Mouse (Mus musculus): ENCODE data around the gene Klf6. TPM values are rescaled to one million over a fixed set of nuclear protein-coding genes. Genes with fewer than 3 reads are reported as not detected.

The Klf6 gene
- polyA plus RNA-seq, 1 experiment from 2014 or later = 65.3 TPM

- Histone ChIP-seq H3K27me3 (replicated peaks; ENCODE audit: control insufficient read depth, insufficient read depth, low read length) (no peaks in the 10 kb centered on the region), H3K4me1 (replicated peaks; ENCODE audit: control insufficient read depth, insufficient read depth, low read length) (no peaks in the 10 kb centered on the region), H3K4me3 (ENCODE audit: low read depth, low read length) (no peak overlapping the region), H3K36me3 (ENCODE audit: control insufficient read depth, insufficient read depth, low read length) (no peaks in the 10 kb centered on the region), H3K27ac (ENCODE audit: low read depth) (no peak overlapping the region), H3K4me2 (ENCODE audit: low read length) (no peak overlapping the region), H3K9ac (ENCODE audit: low read length) (no peak overlapping the region), H3K9me3 (ENCODE audit: control insufficient read depth, low read length) (no peaks in the 10 kb centered on the region)
- no peak for ATAC-seq (replicated peaks; ENCODE audit: low FRiP score, low TSS enrichment, low read depth)
- no peak for DNase-seq (ENCODE audit: low spot score)
- 90% methylated on average over 4 of the region's 4 CpGs for WGBS
Measured at GRCm38 (mm10) chr13:5886810-5887209, 25.5 kb downstream of the Klf6 start.

GRCm38 (mm10) chr13:5888164-5888563 is 26.9 kb downstream of the Klf6 start:
- WGBS = 80% methylated on average over 5 of the region's 5 CpGs
- Histone ChIP-seq H3K4me2 (ENCODE audit: low read length) (no peak overlapping the region), H3K36me3 (ENCODE audit: control insufficient read depth, insufficient read depth, low read length) (no peaks in the 10 kb centered on the region), H3K9me3 (ENCODE audit: control insufficient read depth, low read length) (no peaks in the 10 kb centered on the region), H3K9ac (ENCODE audit: low read length) (no peak overlapping the region), H3K4me1 (replicated peaks; ENCODE audit: control insufficient read depth, insufficient read depth, low read length) (no peaks in the 10 kb centered on the region), H3K4me3 (ENCODE audit: low read depth, low read length) (no peak overlapping the region), H3K27ac (ENCODE audit: low read depth) (no peak overlapping the region), H3K27me3 (replicated peaks; ENCODE audit: control insufficient read depth, insufficient read depth, low read length) (no peaks in the 10 kb centered on the region)
- DNase-seq (ENCODE audit: low spot score) = no peak
- no peak for ATAC-seq (replicated peaks; ENCODE audit: low FRiP score, low TSS enrichment, low read depth)

GRCm38 (mm10) chr13:5888731-5889130 is 27.4 kb downstream of the Klf6 start:
- no peaks in the 10 kb centered on the region for H3K27me3 ChIP-seq (replicated peaks; ENCODE audit: control insufficient read depth, insufficient read depth, low read length)
- no peaks in the 10 kb centered on the region for H3K9me3 ChIP-seq (ENCODE audit: control insufficient read depth, low read length)
- no peak overlapping the region for H3K9ac ChIP-seq (ENCODE audit: low read length)
- no peaks in the 10 kb centered on the region for H3K4me1 ChIP-seq (replicated peaks; ENCODE audit: control insufficient read depth, insufficient read depth, low read length)
- WGBS = 69% methylated on average over 1 of the region's 1 CpGs
- ATAC-seq (replicated peaks; ENCODE audit: low FRiP score, low TSS enrichment, low read depth) (no peak), DNase-seq (ENCODE audit: low spot score) (no peak)
- no peak overlapping the region for H3K4me2 ChIP-seq (ENCODE audit: low read length)
- H3K4me3 ChIP-seq (ENCODE audit: low read depth, low read length) = no peak overlapping the region
- no peaks in the 10 kb centered on the region for H3K36me3 ChIP-seq (ENCODE audit: control insufficient read depth, insufficient read depth, low read length)
- H3K27ac ChIP-seq (ENCODE audit: low read depth) = no peak overlapping the region

GRCm38 (mm10) chr13:5890035-5890434 is 28.8 kb downstream of the Klf6 start:
- Histone ChIP-seq H3K27me3 (replicated peaks; ENCODE audit: control insufficient read depth, insufficient read depth, low read length) (no peaks in the 10 kb centered on the region), H3K4me3 (ENCODE audit: low read depth, low read length) (no peak overlapping the region), H3K9me3 (ENCODE audit: control insufficient read depth, low read length) (no peaks in the 10 kb centered on the region), H3K36me3 (ENCODE audit: control insufficient read depth, insufficient read depth, low read length) (no peaks in the 10 kb centered on the region), H3K4me1 (replicated peaks; ENCODE audit: control insufficient read depth, insufficient read depth, low read length) (no peaks in the 10 kb centered on the region), H3K27ac (ENCODE audit: low read depth) (no peak overlapping the region), H3K4me2 (ENCODE audit: low read length) (no peak overlapping the region), H3K9ac (ENCODE audit: low read length) (no peak overlapping the region)
- 83% methylated on average over 3 of the region's 3 CpGs for WGBS
- no peak for ATAC-seq (replicated peaks; ENCODE audit: low FRiP score, low TSS enrichment, low read depth)
- no peak for DNase-seq (ENCODE audit: low spot score)

- ATAC-seq (replicated peaks; ENCODE audit: low FRiP score, low TSS enrichment, low read depth) (no peak), DNase-seq (ENCODE audit: low spot score) (no peak)
- 68% methylated on average over 9 of the region's 9 CpGs for WGBS
- Histone ChIP-seq H3K27ac (ENCODE audit: low read depth) (no peak overlapping the region), H3K27me3 (replicated peaks; ENCODE audit: control insufficient read depth, insufficient read depth, low read length) (no peaks in the 10 kb centered on the region), H3K4me3 (ENCODE audit: low read depth, low read length) (no peak overlapping the region), H3K4me1 (replicated peaks; ENCODE audit: control insufficient read depth, insufficient read depth, low read length) (no peaks in the 10 kb centered on the region), H3K9ac (ENCODE audit: low read length) (no peak overlapping the region), H3K9me3 (ENCODE audit: control insufficient read depth, low read length) (no peaks in the 10 kb centered on the region), H3K4me2 (ENCODE audit: low read length) (no peak overlapping the region), H3K36me3 (ENCODE audit: control insufficient read depth, insufficient read depth, low read length) (no peaks in the 10 kb centered on the region)
Measured at GRCm38 (mm10) chr13:5892684-5893447, 31.6 kb downstream of the Klf6 start.

- Histone ChIP-seq H3K4me2 (ENCODE audit: low read length) (no peak overlapping the region), H3K4me1 (replicated peaks; ENCODE audit: control insufficient read depth, insufficient read depth, low read length) (no peaks in the 10 kb centered on the region), H3K27me3 (replicated peaks; ENCODE audit: control insufficient read depth, insufficient read depth, low read length) (no peaks in the 10 kb centered on the region), H3K9me3 (ENCODE audit: control insufficient read depth, low read length) (no peaks in the 10 kb centered on the region), H3K4me3 (ENCODE audit: low read depth, low read length) (no peak overlapping the region), H3K9ac (ENCODE audit: low read length) (no peak overlapping the region), H3K36me3 (ENCODE audit: control insufficient read depth, insufficient read depth, low read length) (no peaks in the 10 kb centered on the region), H3K27ac (ENCODE audit: low read depth) (no peak overlapping the region)
- ATAC-seq (replicated peaks; ENCODE audit: low FRiP score, low TSS enrichment, low read depth) (no peak), DNase-seq (ENCODE audit: low spot score) (no peak)
- WGBS = 77% methylated on average over 3 of the region's 3 CpGs
Measured at GRCm38 (mm10) chr13:5894910-5895309, 33.6 kb downstream of the Klf6 start.

GRCm38 (mm10) chr13:5895851-5896250 is 34.6 kb downstream of the Klf6 start:
- no peak overlapping the region for H3K9ac ChIP-seq (ENCODE audit: low read length)
- no peaks in the 10 kb centered on the region for H3K36me3 ChIP-seq (ENCODE audit: control insufficient read depth, insufficient read depth, low read length)
- ATAC-seq (replicated peaks; ENCODE audit: low FRiP score, low TSS enrichment, low read depth) (no peak), DNase-seq (ENCODE audit: low spot score) (no peak)
- WGBS = 44% methylated on average over 3 of the region's 3 CpGs
- no peak overlapping the region for H3K4me3 ChIP-seq (ENCODE audit: low read depth, low read length)
- no peaks in the 10 kb centered on the region for H3K27me3 ChIP-seq (replicated peaks; ENCODE audit: control insufficient read depth, insufficient read depth, low read length)
- no peak overlapping the region for H3K4me2 ChIP-seq (ENCODE audit: low read length)
- H3K27ac ChIP-seq (ENCODE audit: low read depth) = no peak overlapping the region
- no peaks in the 10 kb centered on the region for H3K9me3 ChIP-seq (ENCODE audit: control insufficient read depth, low read length)
- H3K4me1 ChIP-seq (replicated peaks; ENCODE audit: control insufficient read depth, insufficient read depth, low read length) = no peaks in the 10 kb centered on the region

GRCm38 (mm10) chr13:5897176-5897959 is 36.1 kb downstream of the Klf6 start:
- no peak for DNase-seq (ENCODE audit: low spot score)

More at GRCm38 (mm10) chr13:5897176-5897959, 36.1 kb downstream of the Klf6 start:
- Histone ChIP-seq H3K9ac (ENCODE audit: low read length) (no peak overlapping the region), H3K36me3 (ENCODE audit: control insufficient read depth, insufficient read depth, low read length) (no peaks in the 10 kb centered on the region), H3K9me3 (ENCODE audit: control insufficient read depth, low read length) (no peaks in the 10 kb centered on the region), H3K4me2 (ENCODE audit: low read length) (no peak overlapping the region), H3K4me3 (ENCODE audit: low read depth, low read length) (no peak overlapping the region), H3K27ac (ENCODE audit: low read depth) (no peak overlapping the region), H3K4me1 (replicated peaks; ENCODE audit: control insufficient read depth, insufficient read depth, low read length) (no peaks in the 10 kb centered on the region), H3K27me3 (replicated peaks; ENCODE audit: control insufficient read depth, insufficient read depth, low read length) (no peaks in the 10 kb centered on the region)
- 55% methylated on average over 14 of the region's 14 CpGs for WGBS
- no peak for ATAC-seq (replicated peaks; ENCODE audit: low FRiP score, low TSS enrichment, low read depth)

Measured in intestine, embryonic 14.5 days (tissue).